8 mouse cellular contexts compared by ENCODE assay signal in the genomic region with DNA sequence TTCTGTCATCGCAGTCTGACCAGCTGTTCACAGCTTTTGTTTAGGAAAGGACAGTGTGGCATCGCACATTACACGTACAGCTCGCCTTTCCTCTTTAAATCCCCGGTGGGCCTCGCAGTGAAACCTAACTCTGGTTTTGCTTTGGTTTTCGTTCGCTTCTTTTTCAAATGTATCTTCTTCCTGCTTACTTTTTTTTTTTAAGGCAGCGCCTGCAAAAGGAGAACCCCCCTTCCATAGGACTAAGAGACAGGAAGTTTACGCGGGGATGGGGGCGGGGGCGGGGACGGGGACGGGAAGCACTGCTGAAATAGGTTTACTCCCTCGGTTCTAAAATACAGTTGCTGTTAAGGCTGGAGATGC. TPM values are rescaled to one million over a fixed set of nuclear protein-coding genes. Genes with fewer than 3 reads are reported as not detected.
A peak's percentile ranks its signal among the peaks of the same experiment; 100 is the strongest.
DNase-seq lines count a peak whose midpoint lies in the region; ATAC-seq and TF ChIP-seq lines count a peak whose summit lies in the region.

No protein-coding gene starts in this region.

- peak; percentile 81 for ATAC-seq in heart, embryonic 15.5 days (replicated peaks; ENCODE audit: insufficient number of reproducible peaks, insufficient read depth, low FRiP score, low read depth)

- H3K9ac ChIP-seq in ES-E14 (ENCODE audit: insufficient read depth, low read depth, low read length, poor library complexity, severe bottlenecking), result peak overlapping the region; percentile 29; the same call in 1 of the 2 replicates
- peak overlapping the region; percentile 44 for H3K9ac ChIP-seq in heart, embryonic 15.5 days

- H3K9me3 ChIP-seq in ES-E14 (ENCODE audit: control insufficient read depth, insufficient read depth, low read depth, low read length), result no peaks in the 10 kb centered on the region
- peaks cover 5% of the 10 kb centered on the region; the same call in 1 of the 2 replicates for H3K9me3 ChIP-seq in embryonic facial prominence, embryonic 10.5 days
- H3K9me3 ChIP-seq in heart, embryonic 15.5 days (replicated peaks), result no peaks in the 10 kb centered on the region

- peak; percentile 81 for DNase-seq in ES-E14 (ENCODE audit: low read depth, low spot score)
- DNase-seq in embryonic facial prominence, embryonic 10.5 days (ENCODE audit: low spot score), result peak; percentile 74
- DNase-seq in kidney, postnatal 4 days, result peak; percentile 57 to 70
- DNase-seq in lung, postnatal 4 days, result peak; percentile 37 to 49
- peak; percentile 9 for DNase-seq in right cerebral cortex, postnatal 14 days
- DNase-seq in urinary bladder, postnatal 36 days (ENCODE audit: low spot score in 2 of 2), result no peak

- no peaks in the 10 kb centered on the region for H3K79me2 ChIP-seq in C2C12 (ENCODE audit: control insufficient read depth, insufficient read depth)

- in situ Hi-C loops in ES-E14 (cut with MboI; ENCODE audit: low sequenced_read_pairs in 2 of 2, unreplicated experiment in 2 of 2), result no loop called here

- no peaks in the 10 kb centered on the region for H3K36me3 ChIP-seq in C2C12 (ENCODE audit: control insufficient read depth, insufficient read depth)
- no peaks in the 10 kb centered on the region for H3K36me3 ChIP-seq in ES-E14 (ENCODE audit: control insufficient read depth, insufficient read depth, low read length, poor library complexity, severe bottlenecking)
- H3K36me3 ChIP-seq in embryonic facial prominence, embryonic 10.5 days (replicated peaks), result no peaks in the 10 kb centered on the region
- no peaks in the 10 kb centered on the region for H3K36me3 ChIP-seq in heart, embryonic 15.5 days

- no peaks in the 10 kb centered on the region for H3K79me3 ChIP-seq in C2C12 (ENCODE audit: low read depth)

- H3K27me3 ChIP-seq in C2C12 (ENCODE audit: control insufficient read depth, insufficient read depth, insufficient read length), result no peaks in the 10 kb centered on the region
- no peaks in the 10 kb centered on the region for H3K27me3 ChIP-seq in embryonic facial prominence, embryonic 10.5 days (replicated peaks; ENCODE audit: low read depth, poor library complexity, severe bottlenecking)
- H3K27me3 ChIP-seq in heart, embryonic 15.5 days, result no peaks in the 10 kb centered on the region

- H3K4me3 ChIP-seq in C2C12 (ENCODE audit: insufficient read depth, poor library complexity, severe bottlenecking) (peak overlapping the region; percentile 16), ES-E14 (ENCODE audit: insufficient read depth in 1 of 2, low read depth in 1 of 2, low read length in 2 of 2, poor library complexity in 1 of 2, severe bottlenecking in 1 of 2) (peak overlapping the region; percentile 0 to 19)
- peak overlapping the region; percentile 57 for H3K4me3 ChIP-seq in embryonic facial prominence, embryonic 10.5 days
- peak overlapping the region; percentile 45 for H3K4me3 ChIP-seq in heart, embryonic 15.5 days

- H3K27ac ChIP-seq in ES-E14 (ENCODE audit: insufficient read depth, low read depth, low read length, poor library complexity, severe bottlenecking), result peak overlapping the region; percentile 80
- H3K27ac ChIP-seq in embryonic facial prominence, embryonic 10.5 days (replicated peaks), result peak overlapping the region; percentile 80
- H3K27ac ChIP-seq in heart, embryonic 15.5 days, result peak overlapping the region; percentile 79

- H3ac ChIP-seq in C2C12 (ENCODE audit: control insufficient read depth, insufficient read length, low read depth), result peak overlapping the region; percentile 45

- TF ChIP-seq CTCF in C2C12 (IDR thresholded peaks at IDR 0.05; ENCODE audit: control insufficient read depth, insufficient read depth, insufficient read length), result no peak

- WGBS in embryonic facial prominence, embryonic 10.5 days, result 16% methylated on average over 16 of the region's 16 CpGs
- WGBS in heart, embryonic 15.5 days, result 15% methylated on average over 16 of the region's 16 CpGs

- H3K4me2 ChIP-seq in heart, embryonic 15.5 days, result peak overlapping the region; percentile 55

- H3K4me1 ChIP-seq in ES-E14 (ENCODE audit: control insufficient read depth in 2 of 2, insufficient read depth in 2 of 2, low read length in 2 of 2, poor library complexity in 1 of 2), result peaks cover 0 to 9% of the 10 kb centered on the region in 2 experiments; a peak in 2 of 4 replicates
- peaks cover 13% of the 10 kb centered on the region for H3K4me1 ChIP-seq in embryonic facial prominence, embryonic 10.5 days
- peaks cover 12% of the 10 kb centered on the region for H3K4me1 ChIP-seq in heart, embryonic 15.5 days (replicated peaks)

TF ChIP-seq in C2C12, 6 proteins besides CTCF, POLR2A, EP300 and RAD21:
- TF ChIP-seq MYOD1 (IDR thresholded peaks at IDR 0.05; ENCODE audit: control insufficient read depth, insufficient read length, low read depth), result peak; percentile 70
- no peak for TF ChIP-seq FOSL1 (IDR thresholded peaks at IDR 0.05; ENCODE audit: insufficient read depth, low read length, poor library complexity, severe bottlenecking)

TF ChIP-seq in ES-E14, 5 proteins besides CTCF, POLR2A, EP300 and RAD21:
- TF ChIP-seq CHD2 (IDR thresholded peaks at IDR 0.05; ENCODE audit: low read depth, low read length), result no peak
- peak; percentile 80 for TF ChIP-seq ZNF384 (IDR thresholded peaks at IDR 0.05; ENCODE audit: low read depth, low read length)
- no peak for TF ChIP-seq HCFC1 (IDR thresholded peaks at IDR 0.05; ENCODE audit: borderline replicate concordance, insufficient read depth, low read length)

RNA-seq across cellular contexts. Expression of gene Abcg2, which starts 12.0 kb away (rescaled TPM):
- polyA plus RNA-seq in C2C12 (2012; fragmentation: generic; extraction: Trizol), result 23.4 TPM
- total RNA-seq in ES-E14 (2012; rRNA removed), result 138 and 140 TPM in 2 replicates
- 52.0 and 58.0 TPM in 2 replicates for polyA plus RNA-seq in embryonic facial prominence, embryonic 10.5 days (2016; fragmentation: Nextera tagmentation; extraction: Ambion mirVana)
- 53.4 and 56.5 TPM in 2 replicates for polyA plus RNA-seq in heart, embryonic 15.5 days (2015; fragmentation: Nextera tagmentation; extraction: Ambion mirVana)

Comparison
In these comparisons a context has a peak if more than half of its experiments do, and no peak if none do; other contexts are left out.
1. DNase-seq: peak in ES-E14 (single experiment), embryonic facial prominence, embryonic 10.5 days (single experiment), kidney, postnatal 4 days (2 of 2), lung, postnatal 4 days (2 of 2) and right cerebral cortex, postnatal 14 days (single experiment); none in urinary bladder, postnatal 36 days (0 of 2).
2. Peak in every context shown above with its lines, with median percentiles within 50 percentile points of each other: H3K4me3 ChIP-seq and H3K27ac ChIP-seq.